Mouse (Mus musculus) urinary bladder, adult 18-20 months (tissue): ENCODE data around the gene Cbx8.

Experiments
- DNase-seq, 2 experiments: peaks; one replicate each; pipeline ENCODE4 v3.0.0; 2022; ENCODE audit warnings: low spot score in 2 of 2, mixed read lengths in 2 of 2

Cbx8 gene

GRCm38 (mm10) chr11:118995448-118995847 lies 45.3 kb downstream of the Cbx8 start:
- no peak for DNase-seq

DNA sequence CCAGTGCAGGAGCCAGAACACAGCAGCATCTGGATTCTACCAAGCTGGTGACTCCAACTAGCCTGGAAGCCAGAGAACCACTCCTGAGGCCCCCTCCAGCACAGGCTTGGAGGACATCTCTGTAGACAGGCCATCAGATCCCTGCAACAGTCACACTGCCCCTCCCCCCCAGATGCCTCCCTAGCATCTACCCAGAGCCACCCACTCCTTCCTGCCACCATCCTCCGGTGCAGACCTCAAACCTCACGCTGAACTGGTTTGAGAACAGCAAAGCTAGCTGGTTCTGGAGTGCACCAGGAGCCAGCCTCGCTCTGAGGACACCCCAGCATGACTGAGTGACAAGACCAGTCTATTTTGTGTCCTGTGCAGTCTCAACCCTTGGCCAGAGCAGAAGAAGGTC lies 48.0 kb downstream of the Cbx8 start:
- no peak for DNase-seq

DNA sequence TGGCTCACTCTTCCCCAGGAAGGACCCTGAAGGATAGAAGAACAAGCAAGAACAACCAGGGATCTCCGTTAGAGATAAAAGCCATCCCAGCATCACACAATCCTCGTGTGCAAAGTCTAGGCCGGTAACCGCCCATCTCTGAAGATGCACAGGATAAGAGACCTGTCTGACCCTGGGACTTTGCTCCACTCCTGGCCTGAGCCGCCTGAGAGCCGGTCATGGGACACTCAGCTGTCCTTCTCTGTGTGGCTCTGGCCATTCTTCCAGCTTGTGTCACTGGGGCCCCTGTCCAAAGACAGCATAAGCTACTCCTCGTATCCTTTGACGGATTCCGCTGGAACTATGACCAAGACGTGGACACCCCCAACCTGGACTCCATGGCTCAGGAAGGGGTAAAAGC lies 52.8 kb downstream of the Cbx8 start, which contains the start of gene Enpp7:
Gene Enpp7 (plus strand): TSS at position 190 of the 400 bp plus-strand sequence.
- no peak for DNase-seq
